Mouse (Mus musculus): ENCODE results near the gene Sppl3. TPM values are rescaled to one million over a fixed set of nuclear protein-coding genes. Genes with fewer than 3 reads are reported as not detected.

Sppl3 gene
- polyA plus RNA-seq, 1 experiment = 93.9 TPM

- Histone ChIP-seq H3K4me3 (ENCODE audit: control insufficient read depth, low read depth, low read length) (no peak overlapping the region), H3K27ac (ENCODE audit: control insufficient read depth, insufficient read depth, low read depth, low read length) (peak overlapping the region; percentile 90), H3K27me3 (ENCODE audit: control insufficient read depth, insufficient read depth, low read length) (no peaks in the 10 kb centered on the region), H3K4me1 (ENCODE audit: control insufficient read depth, insufficient read depth, low read length) (peaks cover 28% of the 10 kb centered on the region), H3K36me3 (ENCODE audit: control insufficient read depth, insufficient read depth, low read length) (no peaks in the 10 kb centered on the region)
- no peak for TF ChIP-seq CTCF (IDR thresholded peaks at IDR 0.05; ENCODE audit: control insufficient read depth, insufficient read depth, insufficient replicate concordance, low read depth, low read length)
- TF ChIP-seq POLR2A (IDR thresholded peaks at IDR 0.05; ENCODE audit: control insufficient read depth, low read depth, low read length) = no peak
Observed at GRCm38 (mm10) chr5:115009961-115010360, 976 bp upstream of the Sppl3 start.

DNA sequence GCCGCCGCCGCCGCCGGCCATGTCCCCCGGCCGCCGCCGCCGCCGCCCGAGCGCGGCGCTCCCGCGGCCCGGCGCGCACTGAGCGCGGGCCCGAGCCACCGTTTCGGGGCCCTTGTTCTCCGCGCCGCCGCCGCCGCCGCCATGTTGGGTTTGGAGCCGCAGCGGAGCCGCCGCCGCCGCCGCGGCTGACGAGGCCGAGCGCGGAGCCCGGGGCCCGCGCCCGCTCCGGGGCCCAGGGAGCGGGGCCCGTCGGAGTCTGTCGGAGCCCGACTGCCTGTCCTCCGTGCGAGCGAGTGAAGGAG lies 231 bp downstream of the Sppl3 start:
- Histone ChIP-seq H3K27ac (ENCODE audit: control insufficient read depth, insufficient read depth, low read depth, low read length) (peak overlapping the region; percentile 74), H3K36me3 (ENCODE audit: control insufficient read depth, insufficient read depth, low read length) (no peaks in the 10 kb centered on the region), H3K27me3 (ENCODE audit: control insufficient read depth, insufficient read depth, low read length) (no peaks in the 10 kb centered on the region), H3K4me3 (ENCODE audit: control insufficient read depth, low read depth, low read length) (peak overlapping the region; percentile 93), H3K4me1 (ENCODE audit: control insufficient read depth, insufficient read depth, low read length) (peaks cover 30% of the 10 kb centered on the region)
- TF ChIP-seq CTCF (IDR thresholded peaks at IDR 0.05; ENCODE audit: control insufficient read depth, insufficient read depth, insufficient replicate concordance, low read depth, low read length) (no peak), POLR2A (IDR thresholded peaks at IDR 0.05; ENCODE audit: control insufficient read depth, low read depth, low read length) (no peak)

DNA sequence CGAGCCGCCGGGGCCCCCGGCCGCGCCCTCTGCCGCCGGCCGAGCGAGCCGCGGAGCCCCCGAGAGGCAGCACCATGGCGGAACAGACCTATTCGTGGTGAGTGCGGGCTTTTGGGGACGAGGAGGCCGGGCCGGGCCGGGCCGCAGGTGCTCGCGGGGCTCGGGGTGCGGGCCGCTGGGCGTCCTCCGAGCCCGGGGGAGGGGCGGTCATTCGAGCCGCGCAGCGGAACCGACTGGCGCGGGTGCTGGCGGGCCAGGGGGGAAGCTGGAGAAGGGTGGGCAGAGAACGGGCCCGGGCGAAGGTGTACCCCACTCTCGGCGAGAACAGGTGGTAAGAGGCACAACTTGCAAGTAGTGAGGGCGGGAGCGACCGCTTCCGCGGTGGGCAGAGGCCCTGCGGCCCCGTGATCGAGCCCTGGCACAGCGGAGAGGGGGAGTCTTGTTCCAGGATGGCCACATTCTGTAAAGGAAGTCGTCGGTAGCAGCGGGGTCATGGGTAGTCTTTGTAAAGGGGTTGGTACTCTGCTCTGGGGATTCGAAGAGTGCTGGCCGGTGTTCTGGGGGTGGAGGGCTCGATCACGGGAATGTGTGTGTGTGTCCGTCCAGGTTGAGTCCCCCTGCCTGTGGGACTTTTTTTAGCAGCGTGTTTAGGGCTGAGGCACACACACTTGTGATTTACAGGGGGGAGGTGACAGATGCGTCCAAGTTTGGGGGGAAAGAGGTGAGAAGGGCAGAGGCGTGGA lies 753 bp downstream of the Sppl3 start:
- Histone ChIP-seq H3K27ac (ENCODE audit: control insufficient read depth, insufficient read depth, low read depth, low read length) (peak overlapping the region; percentile 74), H3K4me1 (ENCODE audit: control insufficient read depth, insufficient read depth, low read length) (peaks cover 30% of the 10 kb centered on the region), H3K36me3 (ENCODE audit: control insufficient read depth, insufficient read depth, low read length) (no peaks in the 10 kb centered on the region), H3K4me3 (ENCODE audit: control insufficient read depth, low read depth, low read length) (peak overlapping the region; percentile 93), H3K27me3 (ENCODE audit: control insufficient read depth, insufficient read depth, low read length) (no peaks in the 10 kb centered on the region)
- TF ChIP-seq CTCF (IDR thresholded peaks at IDR 0.05; ENCODE audit: control insufficient read depth, insufficient read depth, insufficient replicate concordance, low read depth, low read length) = no peak
- TF ChIP-seq POLR2A (IDR thresholded peaks at IDR 0.05; ENCODE audit: control insufficient read depth, low read depth, low read length) = no peak

GRCm38 (mm10) chr5:115013436-115013835 lies 2.5 kb downstream of the Sppl3 start:
- no peak overlapping the region for H3K4me3 ChIP-seq (ENCODE audit: control insufficient read depth, low read depth, low read length)
- H3K27me3 ChIP-seq (ENCODE audit: control insufficient read depth, insufficient read depth, low read length) = no peaks in the 10 kb centered on the region
- no peaks in the 10 kb centered on the region for H3K36me3 ChIP-seq (ENCODE audit: control insufficient read depth, insufficient read depth, low read length)
- H3K4me1 ChIP-seq (ENCODE audit: control insufficient read depth, insufficient read depth, low read length) = peaks cover 27% of the 10 kb centered on the region
- TF ChIP-seq CTCF (IDR thresholded peaks at IDR 0.05; ENCODE audit: control insufficient read depth, insufficient read depth, insufficient replicate concordance, low read depth, low read length) = no peak
- no peak for TF ChIP-seq POLR2A (IDR thresholded peaks at IDR 0.05; ENCODE audit: control insufficient read depth, low read depth, low read length)
- no peak overlapping the region for H3K27ac ChIP-seq (ENCODE audit: control insufficient read depth, insufficient read depth, low read depth, low read length)

DNA sequence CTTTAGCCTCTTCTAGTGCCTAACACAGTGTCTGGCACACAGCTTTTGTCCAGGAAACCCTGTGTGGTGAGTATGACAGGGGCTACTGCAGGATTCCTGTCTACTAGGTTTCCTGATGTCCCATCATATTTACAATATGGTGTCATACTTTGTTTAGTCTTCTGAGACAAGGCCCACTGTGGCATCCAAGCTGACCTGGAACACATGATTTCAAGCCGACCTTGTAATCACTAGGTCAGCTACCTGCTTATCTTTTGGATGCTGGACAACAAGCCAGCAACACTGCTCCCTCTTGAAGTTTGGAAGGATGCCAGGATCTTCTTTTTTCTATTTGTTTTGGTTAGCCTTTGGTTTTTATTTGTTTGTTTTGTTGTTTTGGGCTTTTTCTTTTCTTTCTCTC lies 3.6 kb downstream of the Sppl3 start:
- Histone ChIP-seq H3K36me3 (ENCODE audit: control insufficient read depth, insufficient read depth, low read length) (no peaks in the 10 kb centered on the region; the same call in 1 of the 2 replicates), H3K27ac (ENCODE audit: control insufficient read depth, insufficient read depth, low read depth, low read length) (no peak overlapping the region), H3K4me3 (ENCODE audit: control insufficient read depth, low read depth, low read length) (no peak overlapping the region), H3K27me3 (ENCODE audit: control insufficient read depth, insufficient read depth, low read length) (no peaks in the 10 kb centered on the region), H3K4me1 (ENCODE audit: control insufficient read depth, insufficient read depth, low read length) (peaks cover 24% of the 10 kb centered on the region)
- TF ChIP-seq CTCF (IDR thresholded peaks at IDR 0.05; ENCODE audit: control insufficient read depth, insufficient read depth, insufficient replicate concordance, low read depth, low read length) (no peak), POLR2A (IDR thresholded peaks at IDR 0.05; ENCODE audit: control insufficient read depth, low read depth, low read length) (no peak)

GRCm38 (mm10) chr5:115015121-115015520 lies 4.2 kb downstream of the Sppl3 start:
- Histone ChIP-seq H3K27me3 (ENCODE audit: control insufficient read depth, insufficient read depth, low read length) (no peaks in the 10 kb centered on the region), H3K4me3 (ENCODE audit: control insufficient read depth, low read depth, low read length) (no peak overlapping the region), H3K4me1 (ENCODE audit: control insufficient read depth, insufficient read depth, low read length) (peaks cover 20% of the 10 kb centered on the region), H3K27ac (ENCODE audit: control insufficient read depth, insufficient read depth, low read depth, low read length) (no peak overlapping the region), H3K36me3 (ENCODE audit: control insufficient read depth, insufficient read depth, low read length) (no peaks in the 10 kb centered on the region; the same call in 1 of the 2 replicates)
- TF ChIP-seq CTCF (IDR thresholded peaks at IDR 0.05; ENCODE audit: control insufficient read depth, insufficient read depth, insufficient replicate concordance, low read depth, low read length) = no peak
- no peak for TF ChIP-seq POLR2A (IDR thresholded peaks at IDR 0.05; ENCODE audit: control insufficient read depth, low read depth, low read length)

GRCm38 (mm10) chr5:115018270-115018669 lies 7.3 kb downstream of the Sppl3 start:
- Histone ChIP-seq H3K4me1 (ENCODE audit: control insufficient read depth, insufficient read depth, low read length) (peaks cover 7% of the 10 kb centered on the region), H3K27me3 (ENCODE audit: control insufficient read depth, insufficient read depth, low read length) (no peaks in the 10 kb centered on the region), H3K27ac (ENCODE audit: control insufficient read depth, insufficient read depth, low read depth, low read length) (no peak overlapping the region), H3K36me3 (ENCODE audit: control insufficient read depth, insufficient read depth, low read length) (no peaks in the 10 kb centered on the region; the same call in 1 of the 2 replicates), H3K4me3 (ENCODE audit: control insufficient read depth, low read depth, low read length) (no peak overlapping the region)
- no peak for TF ChIP-seq POLR2A (IDR thresholded peaks at IDR 0.05; ENCODE audit: control insufficient read depth, low read depth, low read length)
- no peak for TF ChIP-seq CTCF (IDR thresholded peaks at IDR 0.05; ENCODE audit: control insufficient read depth, insufficient read depth, insufficient replicate concordance, low read depth, low read length)
